Mouse (Mus musculus) bone marrow macrophage, adult 2 months (primary cell): ENCODE results near the gene St7l.

ENCODE experiments used
- CTCF ChIP-seq: IDR thresholded peaks from 2 replicates; pipeline ENCODE4 v1.5.1; 2012; ENCODE audit warnings: low read depth, mild to moderate bottlenecking, low read length, moderate library complexity
- POLR2A ChIP-seq: IDR thresholded peaks from 2 replicates; pipeline ENCODE4 v1.6.1; 2012; ENCODE audit warnings: mild to moderate bottlenecking, low read depth, low read length, borderline replicate concordance

DNA sequence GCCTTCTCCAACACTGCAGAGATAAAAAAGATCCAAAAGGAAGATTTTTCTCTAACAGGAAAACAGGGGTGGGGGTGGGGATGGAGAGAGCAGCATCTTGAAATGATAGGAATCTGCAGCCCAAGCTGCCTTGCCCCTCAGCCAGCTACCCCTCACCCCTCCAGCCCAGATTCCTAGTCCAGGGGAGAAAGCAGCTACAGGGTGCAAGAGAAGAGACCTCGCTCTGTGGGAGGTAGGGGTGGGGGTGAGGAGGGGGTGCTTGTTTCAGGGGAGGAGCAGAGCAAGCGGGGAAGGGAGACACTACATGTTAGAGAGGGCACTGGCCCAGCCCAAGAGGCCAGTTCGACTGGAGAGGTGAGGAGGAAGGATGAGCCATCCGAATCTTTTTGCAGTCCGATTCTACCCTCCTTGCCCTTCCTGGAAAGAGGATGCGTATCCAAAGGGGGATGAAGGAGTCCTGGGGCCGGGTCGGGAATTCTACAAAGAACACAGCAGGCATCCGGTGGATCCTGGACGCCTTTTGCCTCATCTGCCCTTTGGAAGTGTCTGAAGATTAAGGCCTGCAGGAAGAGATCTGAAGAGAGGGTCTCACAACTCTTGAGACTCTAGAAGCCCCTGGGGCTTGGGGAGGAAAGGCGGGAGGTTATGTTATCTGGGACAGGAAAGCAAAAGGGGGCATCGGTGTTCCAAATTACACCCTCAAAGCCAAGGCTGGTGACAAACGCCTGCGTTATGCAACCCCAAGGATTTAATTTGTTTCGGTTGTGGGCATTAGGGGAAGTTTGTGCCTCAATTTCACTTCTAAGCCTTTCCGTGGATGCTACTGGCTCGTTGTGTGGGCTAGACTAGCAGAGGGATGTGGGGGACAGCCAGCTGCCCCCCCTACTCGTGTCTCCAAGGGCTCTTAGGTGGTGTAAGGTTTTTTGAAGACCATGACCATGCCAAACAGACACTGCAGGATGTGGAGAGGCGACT, 96.5 kb downstream of the St7l start:
- TF ChIP-seq CTCF (no peak), POLR2A (no peak)
